ENCODE assay signal across 28 mouse cellular contexts in the genomic region with DNA sequence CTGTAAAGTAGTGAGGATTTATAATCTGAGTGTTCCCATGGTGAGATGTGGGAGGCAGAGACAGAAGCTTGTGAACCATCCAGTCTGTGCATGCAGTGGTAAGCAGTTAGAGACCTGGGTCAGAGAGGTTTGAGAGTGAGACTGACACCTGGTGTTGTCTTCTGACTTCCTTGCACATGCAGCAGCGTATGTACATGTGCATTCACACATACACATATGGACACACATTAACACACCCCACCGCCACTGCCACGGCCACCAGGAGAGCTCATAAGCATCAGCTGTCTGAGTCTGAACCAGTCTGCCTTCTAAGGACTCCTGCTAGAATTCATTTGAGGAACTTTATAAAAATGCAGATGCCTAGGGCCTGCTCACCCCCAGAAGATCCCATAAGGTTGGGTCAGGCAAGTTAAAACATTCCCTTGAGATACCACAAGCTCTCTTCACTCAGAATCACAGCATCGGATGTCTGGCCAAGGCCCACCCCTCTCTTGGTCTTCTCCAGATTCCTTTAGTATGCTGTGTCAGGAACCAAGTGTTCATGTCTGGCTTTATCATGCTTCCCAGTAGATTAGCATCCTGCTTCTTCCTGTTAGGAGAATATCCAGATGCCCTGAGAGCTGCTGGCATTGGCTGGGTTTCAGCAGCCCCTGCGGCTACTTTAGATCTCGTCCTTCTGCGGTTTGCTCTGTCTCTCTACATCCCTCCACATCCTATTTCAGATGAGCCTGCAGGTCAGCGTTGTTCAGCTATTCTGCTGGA. TPM values are rescaled to one million over a fixed set of nuclear protein-coding genes. Genes with fewer than 3 reads are reported as not detected.
A peak's percentile ranks its signal among the peaks of the same experiment; 100 is the strongest.
DNase-seq lines count a peak whose midpoint lies in the region; ATAC-seq and TF ChIP-seq lines count a peak whose summit lies in the region.
"Had no signal": no experiment of that assay in that cellular context is flagged by ENCODE, and none has a peak within 500 bp of the region (broad histone marks: within the 10 kb centered on the region; RNA-seq: fewer than 3 reads in every experiment).

No protein-coding gene starts in this region.

- H3K9me3 ChIP-seq in heart, embryonic 14.5 days (ENCODE audit: control insufficient read depth, low read length) = no peaks in the 10 kb centered on the region
- H3K9me3 ChIP-seq in heart, embryonic 10.5 days = no peaks in the 10 kb centered on the region
- no peaks in the 10 kb centered on the region for H3K9me3 ChIP-seq in liver, embryonic 12.5 days (replicated peaks)
- no peaks in the 10 kb centered on the region for H3K9me3 ChIP-seq in liver, postnatal 0 days (ENCODE audit: low read length)
- H3K9me3 ChIP-seq: limb, embryonic 15.5 days; midbrain, embryonic 13.5 days; neural tube, embryonic 12.5 days had no signal

- H3K27ac ChIP-seq in heart, embryonic 14.5 days (replicated peaks in 1 of 2; ENCODE audit: control insufficient read depth in 1 of 2, insufficient read depth in 1 of 2, low read depth in 2 of 2, low read length in 2 of 2) = peak overlapping the region in 1 of 2 experiments; percentile 10; a peak in 1 of 4 replicates
- no peak overlapping the region for H3K27ac ChIP-seq in heart, embryonic 10.5 days
- 0 out of 2 replicates have a peak overlapping the region, but pooled peaks have one; percentile 2 for H3K27ac ChIP-seq in liver, embryonic 12.5 days
- no peak overlapping the region for H3K27ac ChIP-seq in liver, postnatal 0 days (ENCODE audit: low read depth)
- H3K27ac ChIP-seq: hindbrain, embryonic 14.5 days; left cerebral cortex, adult 2 months; limb, embryonic 15.5 days; midbrain, embryonic 13.5 days; neural tube, embryonic 12.5 days; stomach, postnatal 0 days had no signal

- WGBS in heart, embryonic 14.5 days = 38% methylated on average over 8 of the region's 8 CpGs
- 47% methylated on average over 8 of the region's 8 CpGs for WGBS in heart, embryonic 10.5 days
- 54% methylated on average over 8 of the region's 8 CpGs for WGBS in liver, embryonic 12.5 days (ENCODE audit: insufficient replicate concordance)
- 73% methylated on average over 8 of the region's 8 CpGs for WGBS in liver, postnatal 0 days (ENCODE audit: insufficient replicate concordance)

- no peak for TF ChIP-seq CTCF in liver, postnatal 0 days (IDR thresholded peaks at IDR 0.05; ENCODE audit: low read depth)

- H3K27me3 ChIP-seq in heart, embryonic 14.5 days (ENCODE audit: control insufficient read depth, insufficient read depth, low read length) = no peaks in the 10 kb centered on the region
- H3K27me3 ChIP-seq in heart, embryonic 10.5 days (ENCODE audit: insufficient read depth, poor library complexity, severe bottlenecking) = no peaks in the 10 kb centered on the region
- no peaks in the 10 kb centered on the region for H3K27me3 ChIP-seq in liver, embryonic 12.5 days (replicated peaks)
- no peaks in the 10 kb centered on the region for H3K27me3 ChIP-seq in liver, postnatal 0 days (ENCODE audit: insufficient read depth, low read length)
- H3K27me3 ChIP-seq: limb, embryonic 15.5 days; midbrain, embryonic 13.5 days; neural tube, embryonic 12.5 days had no signal

- H3K9ac ChIP-seq in heart, embryonic 14.5 days (ENCODE audit: low read length) = no peak overlapping the region
- H3K9ac ChIP-seq in liver, embryonic 12.5 days = no peak overlapping the region
- H3K9ac ChIP-seq in liver, postnatal 0 days (replicated peaks) = no peak overlapping the region
- H3K9ac ChIP-seq: forebrain, postnatal 0 days; hindbrain, embryonic 14.5 days; limb, embryonic 15.5 days; midbrain, embryonic 13.5 days; neural tube, embryonic 12.5 days had no signal

- peaks cover 3 to 9% of the 10 kb centered on the region in 2 experiments for H3K4me1 ChIP-seq in heart, embryonic 14.5 days (ENCODE audit: control insufficient read depth in 2 of 2, insufficient read depth in 2 of 2, low read length in 2 of 2)
- peaks cover 10% of the 10 kb centered on the region for H3K4me1 ChIP-seq in heart, embryonic 10.5 days
- no peaks in the 10 kb centered on the region for H3K4me1 ChIP-seq in liver, embryonic 12.5 days
- peaks cover 5% of the 10 kb centered on the region; the same call in 1 of the 2 replicates for H3K4me1 ChIP-seq in liver, postnatal 0 days (ENCODE audit: insufficient read depth)
- H3K4me1 ChIP-seq: neural tube, embryonic 12.5 days had no signal

- no peak overlapping the region for H3K4me2 ChIP-seq in heart, embryonic 14.5 days (ENCODE audit: low read length)
- H3K4me2 ChIP-seq in liver, embryonic 12.5 days = no peak overlapping the region
- no peak overlapping the region for H3K4me2 ChIP-seq in liver, postnatal 0 days (ENCODE audit: low read depth, low read length)
- H3K4me2 ChIP-seq: hindbrain, embryonic 14.5 days; limb, embryonic 15.5 days; midbrain, embryonic 13.5 days; neural tube, embryonic 12.5 days had no signal

- ATAC-seq in heart, embryonic 14.5 days (ENCODE audit: insufficient number of reproducible peaks, insufficient read depth, low FRiP score, low read depth) = peak; percentile 35; the same call in 1 of the 2 replicates
- ATAC-seq in liver, embryonic 12.5 days = no peak
- no peak for ATAC-seq in liver, postnatal 0 days
- no peak for ATAC-seq in megakaryocyte-erythroid progenitor cell, adult 5-6 weeks (replicated peaks; ENCODE audit: low FRiP score, low TSS enrichment, poor library complexity, severe bottlenecking)
- ATAC-seq: forebrain, postnatal 0 days; inflammation-experienced regulatory T-cells, adult 6 months; midbrain, embryonic 13.5 days had no signal

- no peaks in the 10 kb centered on the region for H3K36me3 ChIP-seq in heart, embryonic 14.5 days (ENCODE audit: control insufficient read depth, insufficient read depth, low read length)
- no peaks in the 10 kb centered on the region for H3K36me3 ChIP-seq in heart, embryonic 10.5 days
- no peaks in the 10 kb centered on the region for H3K36me3 ChIP-seq in liver, embryonic 12.5 days
- no peaks in the 10 kb centered on the region for H3K36me3 ChIP-seq in liver, postnatal 0 days (replicated peaks; ENCODE audit: insufficient read depth, low read length)
- H3K36me3 ChIP-seq: limb, embryonic 15.5 days; midbrain, embryonic 13.5 days; neural tube, embryonic 12.5 days had no signal

- H3K4me3 ChIP-seq in heart, embryonic 14.5 days (ENCODE audit: control insufficient read depth in 1 of 2, insufficient read depth in 1 of 2, low read depth in 1 of 2, low read length in 2 of 2) = no peak overlapping the region
- no peak overlapping the region for H3K4me3 ChIP-seq in heart, embryonic 10.5 days
- no peak overlapping the region for H3K4me3 ChIP-seq in liver, embryonic 12.5 days
- H3K4me3 ChIP-seq in liver, postnatal 0 days (ENCODE audit: low read depth, low read length) = no peak overlapping the region
- H3K4me3 ChIP-seq: left cerebral cortex, adult 2 months; limb, embryonic 15.5 days; midbrain, embryonic 13.5 days; neural tube, embryonic 12.5 days had no signal

- TF ChIP-seq EP300 in liver, postnatal 0 days (IDR thresholded peaks at IDR 0.05; ENCODE audit: low read depth) = no peak

- no peak for DNase-seq in heart, embryonic 10.5 days (ENCODE audit: low spot score)
- no peak for DNase-seq in liver, postnatal 0 days
- DNase-seq in brain, adult 2 months (ENCODE audit: low read depth, low spot score) = peak; percentile 35
- DNase-seq in B cell, adult 2 months = no peak
- DNase-seq: adrenal gland, adult 2 months; cerebellum, adult 11-12 months; cerebellum, postnatal 10 days; forebrain, postnatal 0 days; gastrocnemius, postnatal 14 days; heart, adult 18-20 months; kidney, adult 18-20 months; kidney, postnatal 4 days; layer of hippocampus, adult 9-11 months; left cerebral cortex, postnatal 4 days; lung, adult 2 months; lung, postnatal 14 days; right cerebral cortex, postnatal 14 days; thymus, adult 2 months had no signal

RNA-seq across cellular contexts. Expression of gene Csf1, which starts 42.1 kb away (rescaled TPM):
- 8.5 and 10.1 TPM in 2 replicates for polyA plus RNA-seq in heart, embryonic 14.5 days (2014; fragmentation: Nextera tagmentation; extraction: Ambion mirVana)
- polyA plus RNA-seq in heart, embryonic 10.5 days (2016; fragmentation: Nextera tagmentation; extraction: Ambion mirVana) = 10.4 and 11.3 TPM in 2 replicates
- 8.7 and 8.8 TPM in 2 replicates for polyA plus RNA-seq in liver, embryonic 12.5 days (2016; fragmentation: Nextera tagmentation; extraction: Ambion mirVana)
- 6.6 and 7.2 TPM in 2 replicates for polyA plus RNA-seq in liver, postnatal 0 days (2015; fragmentation: Nextera tagmentation; extraction: Ambion mirVana)
- 0.35 TPM in 1 of 2 replicates, not detected in the other for total RNA-seq in megakaryocyte-erythroid progenitor cell, adult 5-6 weeks (2014; fragmentation: Nextera tagmentation)
- total RNA-seq in megakaryocyte-erythroid progenitor cell, adult 5-6 weeks (2017) = 0.50 TPM in 1 of 2 replicates, not detected in the other
